Mouse (Mus musculus) urinary bladder, postnatal 0 days (tissue): Measurements from ENCODE around the gene Diexf. TPM values are rescaled to one million over a fixed set of nuclear protein-coding genes. Genes with fewer than 3 reads are reported as not detected.

ENCODE experiments used
- polyA plus RNA-seq: library from polyadenylated mRNA; unstranded; fragments of >200 nt; fragmentation: Nextera tagmentation; extraction: Ambion mirVana; gene quantifications from 2 replicates; pipeline ENCODE4 v1.2.1, GENCODE M21; 2015

Gene Diexf
- 3.8 and 4.1 TPM in 2 replicates for polyA plus RNA-seq

GRCm38 (mm10) chr1:193129786-193130455, at the start of gene Diexf:
Diexf (minus strand) TSS chr1:193130272.

GRCm38 (mm10) chr1:193167746-193168145, 37.7 kb upstream of the Diexf start, which contains the start of gene A130010J15Rik:
A130010J15Rik (plus strand) TSS chr1:193168046.

GRCm38 (mm10) chr1:193152872-193153271, 22.8 kb upstream of the Diexf start, which contains the start of gene Irf6:
Irf6 (plus strand) TSS chr1:193153111.

Other genes with a start within 250 kb of the Diexf start
- gene Syt14, start 94.5 kb downstream of the Diexf start, polyA plus RNA-seq: 0.81 and 0.98 TPM in 2 replicates
- gene Irf6, start 22.8 kb upstream of the Diexf start, polyA plus RNA-seq: 23.2 and 24.2 TPM in 2 replicates
- 12.8 and 13.0 TPM in 2 replicates for gene A130010J15Rik, start 37.8 kb upstream of the Diexf start, polyA plus RNA-seq
- gene Traf3ip3, start 71.4 kb upstream of the Diexf start, polyA plus RNA-seq: 1.5 and 2.1 TPM in 2 replicates
- gene Lamb3, start 77.4 kb upstream of the Diexf start, polyA plus RNA-seq: 7.1 and 8.3 TPM in 2 replicates
- 36.5 and 36.7 TPM in 2 replicates for gene Hsd11b1, start 133.8 kb upstream of the Diexf start, polyA plus RNA-seq
- 155 and 157 TPM in 2 replicates for gene G0s2, start 142.9 kb upstream of the Diexf start, polyA plus RNA-seq
- gene Camk1g, start 240.0 kb upstream of the Diexf start, polyA plus RNA-seq: 1.1 and 1.3 TPM in 2 replicates